Mouse (Mus musculus) layer of hippocampus, adult 11-12 months (tissue): ENCODE data around the gene Syne3.
A peak's percentile ranks its signal among the peaks of the same experiment; 100 is the strongest.

Experiments used
- DNase-seq: peaks from one replicate; pipeline ENCODE4 v3.0.0; 2022; ENCODE audit warnings: low spot score

The Syne3 gene

GRCm38 (mm10) chr12:104924546-104924945 is 85.1 kb downstream of the Syne3 start:
- DNase-seq, result no peak

DNA sequence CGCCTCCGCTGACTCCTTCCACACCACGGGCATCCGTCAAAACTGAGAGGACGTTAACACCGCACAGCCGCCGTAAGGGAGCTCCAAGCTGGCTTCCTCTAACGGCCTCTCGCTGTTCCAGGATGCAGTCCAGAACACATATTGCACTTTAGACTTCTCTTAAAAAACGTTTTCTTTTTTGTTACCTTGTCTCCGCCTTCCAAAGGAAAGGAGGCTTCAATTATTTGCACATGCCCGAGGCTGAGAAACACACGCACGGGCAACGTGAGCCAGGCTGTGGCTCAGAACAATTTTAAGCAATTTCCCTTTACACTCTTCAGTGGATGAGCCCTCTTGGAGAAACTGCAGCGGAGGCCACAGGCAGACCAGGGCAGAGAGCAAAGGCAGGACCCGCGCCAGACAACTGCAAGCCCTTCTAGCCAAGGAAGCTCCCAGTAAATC is 85.6 kb downstream of the Syne3 start:
- DNase-seq, result no peak

DNA sequence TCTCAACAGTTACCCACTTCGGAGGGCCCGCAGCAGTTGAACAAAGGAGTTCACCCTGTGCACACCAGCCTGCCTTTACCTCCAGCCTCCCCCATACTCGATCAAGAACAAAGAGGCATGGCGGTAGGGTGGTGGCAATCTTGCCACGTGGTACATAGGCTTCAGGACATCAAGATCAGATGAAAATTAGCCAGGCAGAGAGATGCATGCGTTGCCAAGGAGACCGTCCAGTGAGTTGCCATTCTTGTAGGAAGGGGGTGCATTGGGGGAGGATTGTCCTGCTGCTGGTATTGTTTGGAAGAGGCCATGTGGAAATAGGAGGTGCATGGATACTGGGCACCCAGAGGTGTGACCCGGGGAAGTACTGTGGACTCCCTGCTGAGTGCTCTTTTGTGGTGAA is 87.0 kb downstream of the Syne3 start:
- no peak for DNase-seq

DNA sequence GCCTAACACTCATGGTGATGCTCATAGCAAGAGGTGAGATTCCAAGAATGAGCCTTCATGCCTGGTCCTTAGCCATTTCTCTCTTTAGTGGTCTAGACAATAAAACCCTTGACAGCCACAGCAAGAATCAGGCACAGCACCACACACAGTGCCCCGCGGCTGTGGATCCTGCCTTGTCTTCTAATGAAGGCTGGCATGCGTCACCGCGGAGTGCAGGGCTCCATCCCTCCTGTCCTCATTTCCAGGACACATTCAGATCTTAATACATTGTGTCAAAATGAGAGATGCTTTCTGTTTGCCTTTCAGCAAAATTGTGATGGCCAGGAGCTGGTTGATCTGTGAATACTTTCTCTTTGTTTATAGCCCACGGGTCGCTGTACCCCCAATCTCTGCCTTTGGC is 88.5 kb downstream of the Syne3 start:
- no peak for DNase-seq

GRCm38 (mm10) chr12:104919247-104919646 is 90.4 kb downstream of the Syne3 start:
- DNase-seq, result no peak

GRCm38 (mm10) chr12:104917927-104918326 is 91.7 kb downstream of the Syne3 start:
- DNase-seq, result no peak

GRCm38 (mm10) chr12:104917297-104917696 is 92.3 kb downstream of the Syne3 start:
- no peak for DNase-seq

GRCm38 (mm10) chr12:104916776-104917175 is 92.8 kb downstream of the Syne3 start:
- no peak for DNase-seq

DNA sequence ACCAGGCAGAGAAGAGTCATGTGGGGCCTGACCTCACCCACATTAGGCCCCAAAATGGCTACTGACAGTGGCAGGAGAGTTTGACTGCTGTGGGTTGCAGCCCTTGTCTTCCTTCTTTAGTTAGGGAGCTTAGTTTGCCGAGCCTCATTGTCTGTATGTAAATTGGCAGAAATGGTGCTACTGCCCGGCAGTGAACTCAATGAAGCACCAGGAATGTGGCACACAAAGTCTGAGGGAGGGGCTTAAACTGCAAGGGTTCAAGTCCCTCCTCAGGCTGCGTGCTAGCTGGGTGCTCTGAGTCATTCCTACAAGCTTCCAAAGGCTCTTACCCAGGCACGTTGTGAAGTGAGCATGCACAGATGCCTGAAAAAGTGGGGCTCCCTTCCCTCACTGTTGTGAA is 93.9 kb downstream of the Syne3 start:
- no peak for DNase-seq

DNA sequence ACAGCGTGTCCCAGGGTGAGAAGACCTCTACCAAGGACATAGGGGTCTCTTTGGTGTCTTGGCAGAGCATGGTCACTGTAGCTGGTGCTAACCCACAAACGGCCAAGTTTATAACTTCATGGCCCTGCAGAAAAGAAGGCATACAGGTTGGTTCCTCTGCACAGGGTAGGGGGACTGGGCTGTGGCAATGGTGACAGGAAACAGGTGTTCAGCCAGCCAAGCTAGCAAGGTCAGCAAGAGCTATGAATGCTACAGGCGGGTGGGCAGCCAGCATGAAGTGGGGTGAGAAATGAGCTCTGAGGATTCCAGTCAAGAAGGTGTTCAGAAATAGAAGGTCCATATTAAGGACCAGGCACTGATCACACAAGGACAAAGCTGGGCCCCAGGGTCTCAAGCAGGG is 96.6 kb downstream of the Syne3 start:
- DNase-seq, result no peak

- DNase-seq, result peak; percentile 71
These were observed 97.2 kb downstream of the Syne3 start for GRCm38 (mm10) chr12:104912281-104912933.

GRCm38 (mm10) chr12:104909750-104910149 is 99.9 kb downstream of the Syne3 start:
- no peak for DNase-seq

GRCm38 (mm10) chr12:104908986-104909385 is 100.6 kb downstream of the Syne3 start:
- no peak for DNase-seq

DNA sequence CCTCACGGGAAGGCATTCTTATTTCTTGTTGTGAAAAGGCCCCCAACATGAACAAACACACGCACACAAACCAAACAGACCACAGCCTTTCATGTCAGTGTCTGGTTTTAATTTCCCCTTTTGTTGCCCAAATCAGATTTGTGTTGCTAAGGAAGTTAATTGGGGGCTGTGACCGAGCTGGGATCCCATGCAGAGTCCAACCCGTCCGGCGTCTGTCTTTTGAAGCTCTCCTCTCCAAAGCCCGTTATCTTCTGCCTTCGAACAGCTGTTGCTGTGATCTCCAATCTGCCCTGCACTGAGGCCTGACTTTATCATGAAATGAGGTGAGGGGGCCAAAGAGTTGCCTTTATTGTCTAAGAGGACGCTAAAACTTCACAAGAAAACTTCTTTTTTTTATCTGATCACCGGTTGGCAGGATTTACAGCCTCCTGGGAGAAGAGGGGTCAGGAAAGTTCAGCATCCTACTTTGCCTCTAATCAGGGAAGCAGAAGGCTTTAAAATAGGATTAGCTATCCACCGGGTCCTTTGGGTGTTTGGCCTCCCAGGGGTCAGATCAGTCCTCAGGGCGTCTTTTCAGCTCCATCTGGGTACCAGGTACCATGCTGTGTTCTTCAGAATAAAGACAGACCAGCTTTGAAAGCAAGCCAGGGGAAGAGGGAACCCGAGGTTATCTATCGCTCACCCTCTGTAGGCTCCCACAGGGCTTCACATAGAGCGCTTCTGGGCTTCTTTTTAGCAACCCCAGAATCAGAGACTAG is 101.4 kb downstream of the Syne3 start:
- no peak for DNase-seq

GRCm38 (mm10) chr12:104907133-104907532 is 102.5 kb downstream of the Syne3 start:
- no peak for DNase-seq

- DNase-seq, result no peak
These were observed 105.5 kb downstream of the Syne3 start for GRCm38 (mm10) chr12:104904138-104904537.

- no peak for DNase-seq
These were observed 107.1 kb downstream of the Syne3 start for GRCm38 (mm10) chr12:104902392-104903053.

- peak; percentile 24 for DNase-seq
These were observed 108.3 kb downstream of the Syne3 start for GRCm38 (mm10) chr12:104901320-104901719.

DNA sequence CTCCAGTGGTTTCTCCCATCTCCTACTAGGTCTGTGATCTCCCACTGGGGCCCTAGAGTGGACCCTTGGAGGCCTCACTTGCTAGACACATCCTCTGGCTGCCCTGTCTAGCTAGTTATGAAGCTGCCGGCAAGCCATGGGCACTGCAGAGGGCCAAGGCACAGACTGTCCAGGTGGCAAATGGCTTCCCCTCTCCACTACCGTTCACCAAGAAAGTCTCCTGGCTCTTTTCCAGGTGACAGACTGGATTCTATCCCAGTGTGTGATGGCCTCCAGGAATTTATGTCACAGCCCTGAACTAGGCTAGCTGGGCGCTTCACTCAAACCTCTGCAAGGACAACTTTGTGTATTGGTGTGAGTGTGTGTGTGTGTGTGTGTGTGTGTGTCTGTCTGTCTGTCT is 109.8 kb downstream of the Syne3 start:
- DNase-seq, result no peak

DNA sequence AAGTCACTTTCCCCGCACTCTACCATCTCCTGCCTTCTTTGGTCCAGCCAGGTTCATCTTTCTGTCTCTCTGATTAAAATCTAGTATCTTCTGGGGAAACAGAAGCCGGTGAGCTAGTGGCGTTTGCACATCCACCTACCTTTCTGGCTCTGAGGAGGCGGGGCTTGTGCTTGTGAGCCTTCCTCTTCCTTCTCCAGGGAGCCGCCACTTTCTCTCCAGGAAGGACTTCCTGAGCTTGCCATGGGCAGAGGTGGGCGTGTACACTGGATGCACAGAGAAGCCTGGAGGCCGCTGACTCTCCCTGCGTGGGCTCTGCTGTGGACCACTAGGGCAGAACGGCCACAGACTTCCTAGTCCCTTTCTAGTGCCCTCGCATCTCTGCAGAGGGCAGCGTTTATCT is 110.4 kb downstream of the Syne3 start:
- DNase-seq, result no peak

DNA sequence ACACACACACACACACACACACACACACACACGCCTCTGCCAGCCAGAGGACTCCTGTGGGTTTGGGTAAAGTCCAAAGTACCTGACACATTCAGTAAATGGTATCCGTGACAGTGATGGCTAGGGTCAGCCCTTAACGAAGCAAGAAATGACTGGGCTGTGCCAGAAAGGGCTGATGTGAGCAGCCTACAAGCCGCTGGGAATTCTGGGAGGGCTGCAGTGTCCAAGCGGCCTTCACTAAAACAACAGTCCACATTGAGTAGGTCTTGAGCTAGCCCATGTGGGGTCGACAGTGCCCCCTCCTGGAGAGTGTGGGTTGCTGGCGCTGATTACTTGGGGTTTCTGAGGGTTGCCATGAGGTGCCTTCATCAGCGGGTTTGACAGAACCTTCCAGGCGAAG is 110.9 kb downstream of the Syne3 start:
- DNase-seq, result no peak

DNA sequence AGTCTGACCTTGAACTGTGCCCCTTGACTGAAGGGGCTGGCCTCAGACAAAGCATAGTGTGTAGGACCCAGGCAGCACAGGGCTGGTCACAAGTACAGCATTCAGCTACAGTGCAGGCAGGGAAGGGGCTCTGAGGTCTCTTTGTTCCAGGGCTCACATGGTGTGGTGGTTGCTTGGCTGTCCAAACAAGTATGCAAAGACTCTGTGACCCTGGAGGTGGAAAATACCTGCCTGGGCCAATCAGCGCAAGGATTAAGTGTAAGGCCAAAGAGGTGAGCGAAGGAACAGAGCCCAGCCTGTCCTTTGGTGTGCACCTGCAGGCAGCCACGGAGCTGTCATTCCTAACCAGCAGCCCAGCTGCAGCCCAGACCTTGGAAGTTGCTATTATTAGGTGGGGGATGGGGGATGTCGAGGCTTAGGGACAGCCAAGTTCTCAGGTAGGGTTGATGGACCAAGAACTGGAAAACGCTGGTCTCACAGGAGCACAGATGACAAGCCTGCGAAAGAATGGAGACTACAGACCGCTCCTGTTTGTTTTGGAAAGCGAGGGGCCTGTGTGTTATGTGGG is 112.5 kb downstream of the Syne3 start:
- peak; percentile 27 for DNase-seq

DNA sequence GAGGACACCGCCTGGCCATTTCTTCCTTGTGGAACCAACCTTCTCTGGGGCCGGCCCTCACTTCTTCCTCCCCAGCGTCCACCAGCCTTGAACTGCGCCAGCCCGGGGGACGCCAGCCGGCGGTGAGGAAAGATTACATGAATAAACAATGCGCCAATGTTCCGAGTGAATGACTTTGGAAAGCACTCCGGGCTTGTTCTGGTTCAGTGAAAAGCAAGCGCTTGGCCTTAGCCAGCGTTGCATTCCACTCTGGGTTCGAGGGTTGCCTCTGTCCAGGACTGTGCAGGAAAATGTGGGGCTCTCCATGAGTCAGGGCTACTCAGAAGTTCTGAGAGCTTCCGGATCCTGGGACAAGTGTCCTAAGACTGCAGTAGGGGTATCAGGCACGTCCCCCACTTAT is 113.0 kb downstream of the Syne3 start:
- peak; percentile 53 for DNase-seq
